Mouse (Mus musculus): ENCODE data around the gene Hivep1. TPM values are rescaled to one million over a fixed set of nuclear protein-coding genes. Genes with fewer than 3 reads are reported as not detected.

The Hivep1 gene
- polyA plus RNA-seq, 1 experiment, result 24.2 TPM

DNA sequence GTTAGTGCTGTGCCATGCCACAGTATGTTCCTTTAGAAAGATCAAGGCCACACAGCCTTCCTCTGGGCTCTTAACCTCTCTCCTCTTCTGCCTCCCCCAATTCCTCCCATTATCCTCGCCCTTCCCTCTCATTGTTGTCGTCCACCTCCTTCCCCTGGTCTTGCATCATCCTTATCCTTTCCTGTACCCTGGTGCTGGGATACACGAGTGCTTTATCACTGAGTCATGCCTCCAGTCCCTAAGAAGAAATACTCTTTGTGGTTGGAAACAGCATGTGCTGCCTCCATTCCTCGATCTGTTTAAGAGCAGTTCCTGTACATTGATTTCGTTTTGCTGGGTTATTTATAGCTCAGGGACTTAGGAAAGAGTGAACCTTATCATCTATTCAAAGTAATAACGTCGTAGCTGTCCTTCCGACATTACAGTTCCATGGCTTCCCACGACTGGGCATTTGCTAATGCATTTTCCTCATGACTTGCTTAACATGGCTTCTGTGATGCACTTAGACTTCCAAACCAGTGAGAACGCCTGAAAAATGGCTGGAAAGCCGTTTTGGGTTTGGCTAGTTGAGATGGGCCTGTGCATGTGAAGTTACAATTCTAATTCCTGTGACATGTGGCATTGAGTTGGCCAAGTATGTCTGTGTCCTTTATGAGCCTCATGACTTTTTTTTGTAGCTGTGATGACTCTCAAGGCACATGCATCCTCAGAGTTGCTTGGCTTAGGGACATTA lies 56.8 kb downstream of the Hivep1 start:
- H3K27ac ChIP-seq (ENCODE audit: insufficient read depth, low read depth, low read length), result no peak overlapping the region
- peaks cover 24% of the 10 kb centered on the region for H3K4me1 ChIP-seq (ENCODE audit: control insufficient read depth, insufficient read depth, low read length)
- TF ChIP-seq POLR2A (IDR thresholded peaks at IDR 0.05; ENCODE audit: borderline replicate concordance, low read depth, low read length) (no peak), CTCF (IDR thresholded peaks at IDR 0.05; ENCODE audit: low read depth, low read length) (no peak)
- H3K4me3 ChIP-seq (ENCODE audit: insufficient read depth, low read length), result no peak overlapping the region

- H3K27ac ChIP-seq (ENCODE audit: insufficient read depth, low read depth, low read length), result no peak overlapping the region
- H3K4me3 ChIP-seq (ENCODE audit: insufficient read depth, low read length), result no peak overlapping the region
- peaks cover 17% of the 10 kb centered on the region for H3K4me1 ChIP-seq (ENCODE audit: control insufficient read depth, insufficient read depth, low read length)
- no peak for TF ChIP-seq POLR2A (IDR thresholded peaks at IDR 0.05; ENCODE audit: borderline replicate concordance, low read depth, low read length)
- TF ChIP-seq CTCF (IDR thresholded peaks at IDR 0.05; ENCODE audit: low read depth, low read length), result no peak
These were observed 58.6 kb downstream of the Hivep1 start for GRCm38 (mm10) chr13:42110416-42110815.

DNA sequence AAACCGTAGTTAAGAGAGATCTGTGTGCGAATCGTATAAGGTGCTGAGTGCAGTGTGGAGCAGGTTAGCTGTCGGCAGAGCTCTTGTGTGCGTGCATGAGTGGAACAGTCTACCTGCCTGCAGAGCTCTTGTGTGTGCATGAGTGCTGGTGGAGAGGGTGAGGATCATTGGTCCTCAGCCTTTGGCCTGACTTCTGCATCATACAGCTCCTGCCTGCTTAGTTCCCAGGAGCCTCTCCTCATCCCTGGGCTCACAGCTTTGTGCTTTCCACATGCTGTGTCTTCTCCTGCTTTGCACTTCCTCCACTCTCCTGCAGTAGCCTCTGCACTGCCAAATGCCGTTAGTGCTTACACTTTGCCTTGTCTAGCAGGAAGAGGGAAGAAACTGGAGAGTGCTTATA lies 60.2 kb downstream of the Hivep1 start:
- TF ChIP-seq POLR2A (IDR thresholded peaks at IDR 0.05; ENCODE audit: borderline replicate concordance, low read depth, low read length) (no peak), CTCF (IDR thresholded peaks at IDR 0.05; ENCODE audit: low read depth, low read length) (no peak)

DNA sequence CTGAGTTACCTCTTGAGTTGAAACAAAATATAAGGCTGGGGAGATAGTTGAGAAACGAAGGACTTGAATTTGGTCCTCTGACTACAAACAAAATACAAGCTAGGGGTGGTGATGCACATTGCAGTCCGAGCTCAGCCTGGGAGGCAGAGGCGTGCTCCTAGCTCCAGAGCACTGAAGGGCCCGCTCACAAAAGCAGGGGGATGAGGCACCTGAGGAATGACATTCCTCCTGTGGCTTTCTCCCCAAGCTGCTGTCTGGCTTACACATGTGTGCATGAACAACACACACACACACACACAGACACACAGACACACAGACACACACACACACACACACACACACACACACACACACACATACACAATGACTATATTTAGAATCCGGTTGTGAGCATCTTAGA lies 60.9 kb downstream of the Hivep1 start:
- Histone ChIP-seq H3K4me3 (ENCODE audit: insufficient read depth, low read length) (no peak overlapping the region), H3K4me1 (ENCODE audit: control insufficient read depth, insufficient read depth, low read length) (peaks cover 18% of the 10 kb centered on the region), H3K27ac (ENCODE audit: insufficient read depth, low read depth, low read length) (no peak overlapping the region)
- TF ChIP-seq POLR2A (IDR thresholded peaks at IDR 0.05; ENCODE audit: borderline replicate concordance, low read depth, low read length) (no peak), CTCF (IDR thresholded peaks at IDR 0.05; ENCODE audit: low read depth, low read length) (no peak)

More for the DNA sequence above, 60.2 kb downstream of the Hivep1 start:
- no peak overlapping the region for H3K27ac ChIP-seq (ENCODE audit: insufficient read depth, low read depth, low read length)
- H3K4me1 ChIP-seq (ENCODE audit: control insufficient read depth, insufficient read depth, low read length), result peaks cover 17% of the 10 kb centered on the region
- no peak overlapping the region for H3K4me3 ChIP-seq (ENCODE audit: insufficient read depth, low read length)

DNA sequence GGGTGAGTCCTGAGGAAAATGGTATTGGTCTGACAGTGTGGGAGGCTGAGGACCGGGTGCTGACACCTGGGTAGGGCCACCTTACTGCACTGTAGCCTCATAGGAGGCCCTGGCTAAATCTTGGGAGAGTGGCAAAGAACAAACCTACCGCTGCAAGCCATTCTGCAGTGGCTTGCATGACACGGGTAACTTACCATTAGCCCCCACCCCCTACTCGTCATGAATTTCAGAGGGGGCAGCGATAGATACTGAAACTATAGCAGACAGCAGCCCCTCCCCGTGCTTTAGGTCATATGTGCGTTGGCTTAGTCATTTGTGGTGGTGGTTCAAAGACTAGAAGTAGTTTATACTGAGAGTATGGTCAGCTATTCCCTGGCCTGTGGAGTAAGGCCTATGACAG lies 61.8 kb downstream of the Hivep1 start:
- peaks cover 11% of the 10 kb centered on the region for H3K4me1 ChIP-seq (ENCODE audit: control insufficient read depth, insufficient read depth, low read length)
- H3K27ac ChIP-seq (ENCODE audit: insufficient read depth, low read depth, low read length), result no peak overlapping the region
- TF ChIP-seq POLR2A (IDR thresholded peaks at IDR 0.05; ENCODE audit: borderline replicate concordance, low read depth, low read length), result no peak
- no peak for TF ChIP-seq CTCF (IDR thresholded peaks at IDR 0.05; ENCODE audit: low read depth, low read length)
- H3K4me3 ChIP-seq (ENCODE audit: insufficient read depth, low read length), result no peak overlapping the region

- no peak overlapping the region for H3K4me3 ChIP-seq (ENCODE audit: insufficient read depth, low read length)
- TF ChIP-seq POLR2A (IDR thresholded peaks at IDR 0.05; ENCODE audit: borderline replicate concordance, low read depth, low read length), result no peak
- TF ChIP-seq CTCF (IDR thresholded peaks at IDR 0.05; ENCODE audit: low read depth, low read length), result no peak
- peaks cover 14% of the 10 kb centered on the region for H3K4me1 ChIP-seq (ENCODE audit: control insufficient read depth, insufficient read depth, low read length)
- H3K27ac ChIP-seq (ENCODE audit: insufficient read depth, low read depth, low read length), result no peak overlapping the region
These were observed 64.5 kb downstream of the Hivep1 start for GRCm38 (mm10) chr13:42116301-42116700.

- Histone ChIP-seq H3K27ac (ENCODE audit: insufficient read depth, low read depth, low read length) (no peak overlapping the region), H3K4me3 (ENCODE audit: insufficient read depth, low read length) (no peak overlapping the region), H3K4me1 (ENCODE audit: control insufficient read depth, insufficient read depth, low read length) (peaks cover 9% of the 10 kb centered on the region)
- TF ChIP-seq CTCF (IDR thresholded peaks at IDR 0.05; ENCODE audit: low read depth, low read length), result no peak
These were observed 67.2 kb downstream of the Hivep1 start for GRCm38 (mm10) chr13:42119062-42119461.

DNA sequence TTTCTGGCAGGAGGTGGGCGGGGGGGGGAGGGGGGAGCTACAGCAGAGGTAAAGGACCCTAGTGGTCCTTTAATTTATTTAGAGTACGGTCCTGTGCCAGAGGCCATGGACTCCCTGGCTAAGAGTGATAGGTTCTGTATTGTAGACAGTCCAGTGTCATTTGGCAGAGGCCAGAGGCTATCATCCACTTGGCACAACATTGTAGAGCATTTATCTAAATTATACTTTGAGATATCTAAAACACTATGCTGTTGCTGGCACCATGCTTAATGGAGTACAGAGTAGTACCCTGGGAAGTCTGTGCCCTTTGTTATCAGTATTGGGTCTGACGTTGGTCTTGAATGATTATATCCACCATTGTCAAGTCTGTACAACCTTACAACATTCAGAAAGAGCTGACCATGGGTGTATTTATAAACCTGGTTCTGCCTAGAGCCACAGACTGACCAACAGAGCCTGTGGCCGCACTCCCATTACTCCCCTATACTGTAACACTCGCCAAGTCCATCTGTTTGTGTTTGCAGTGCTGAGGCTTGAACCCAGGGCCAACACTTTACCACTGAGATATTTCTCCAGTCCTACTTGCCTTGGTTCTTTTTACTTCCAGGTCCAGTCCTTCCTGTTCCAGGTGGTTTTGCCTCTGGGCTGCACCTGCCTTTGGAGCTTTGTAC lies 69.4 kb downstream of the Hivep1 start:
- Histone ChIP-seq H3K4me3 (ENCODE audit: insufficient read depth, low read length) (no peak overlapping the region), H3K27ac (ENCODE audit: insufficient read depth, low read depth, low read length) (no peak overlapping the region), H3K4me1 (ENCODE audit: control insufficient read depth, insufficient read depth, low read length) (peaks cover 9% of the 10 kb centered on the region)
- no peak for TF ChIP-seq CTCF (IDR thresholded peaks at IDR 0.05; ENCODE audit: low read depth, low read length)
- TF ChIP-seq POLR2A (IDR thresholded peaks at IDR 0.05; ENCODE audit: borderline replicate concordance, low read depth, low read length), result no peak

- H3K4me3 ChIP-seq (ENCODE audit: insufficient read depth, low read length), result no peak overlapping the region
- H3K27ac ChIP-seq (ENCODE audit: insufficient read depth, low read depth, low read length), result no peak overlapping the region
- H3K4me1 ChIP-seq (ENCODE audit: control insufficient read depth, insufficient read depth, low read length), result peaks cover 9% of the 10 kb centered on the region
These were observed 70.2 kb downstream of the Hivep1 start for GRCm38 (mm10) chr13:42121777-42122682.

More at GRCm38 (mm10) chr13:42121777-42122682, 70.2 kb downstream of the Hivep1 start:
- TF ChIP-seq CTCF (IDR thresholded peaks at IDR 0.05; ENCODE audit: low read depth, low read length) (no peak), POLR2A (IDR thresholded peaks at IDR 0.05; ENCODE audit: borderline replicate concordance, low read depth, low read length) (no peak)

All from bone marrow macrophage, adult 2 months (primary cell).